Mouse (Mus musculus): ENCODE data around the gene Mnat1. TPM values are rescaled to one million over a fixed set of nuclear protein-coding genes. Genes with fewer than 3 reads are reported as not detected.
"Not testable (repeated sequence)": the region's sequence is repeated elsewhere in the genome, so short reads cannot be mapped to it uniquely, and the experiment has no call there.

Mnat1 gene
- total RNA-seq, 4 experiments from 2014 or later = 21.1 to 29.8 (median 24.7) TPM

- DNase-seq = not testable (repeated sequence)
Measured at GRCm38 (mm10) chr12:73151038-73151437, 27.5 kb downstream of the Mnat1 start.

- no peak for DNase-seq
Measured at GRCm38 (mm10) chr12:73154150-73154549, 30.6 kb downstream of the Mnat1 start.

- DNase-seq = no peak
Measured at GRCm38 (mm10) chr12:73160341-73160740, 36.8 kb downstream of the Mnat1 start.

GRCm38 (mm10) chr12:73162408-73163181 is 39.1 kb downstream of the Mnat1 start:
- DNase-seq = peak; percentile 34

- no peak for DNase-seq
Measured at GRCm38 (mm10) chr12:73170794-73171193, 47.3 kb downstream of the Mnat1 start.

- no peak for DNase-seq
Measured at GRCm38 (mm10) chr12:73183896-73184295, 60.4 kb downstream of the Mnat1 start.

- DNase-seq = no peak
Measured at GRCm38 (mm10) chr12:73197363-73197762, 73.8 kb downstream of the Mnat1 start.

- no peak for DNase-seq
Measured at GRCm38 (mm10) chr12:73198451-73198850, 74.9 kb downstream of the Mnat1 start.

GRCm38 (mm10) chr12:73199375-73199774 is 75.9 kb downstream of the Mnat1 start:
- no peak for DNase-seq

GRCm38 (mm10) chr12:73201587-73201986 is 78.1 kb downstream of the Mnat1 start:
- peak; percentile 12 for DNase-seq

GRCm38 (mm10) chr12:73205710-73206649 is 82.5 kb downstream of the Mnat1 start:
- DNase-seq = peak; percentile 62

GRCm38 (mm10) chr12:73207008-73207407 is 83.5 kb downstream of the Mnat1 start:
- DNase-seq = no peak

GRCm38 (mm10) chr12:73207461-73207860 is 83.9 kb downstream of the Mnat1 start:
- DNase-seq = no peak

GRCm38 (mm10) chr12:73208518-73208917 is 85.0 kb downstream of the Mnat1 start:
- no peak for DNase-seq

GRCm38 (mm10) chr12:73209117-73209516 is 85.6 kb downstream of the Mnat1 start:
- DNase-seq = no peak

- DNase-seq = no peak
Measured at GRCm38 (mm10) chr12:73210454-73210853, 86.9 kb downstream of the Mnat1 start.

GRCm38 (mm10) chr12:73215773-73216172 is 92.3 kb downstream of the Mnat1 start:
- DNase-seq = no peak

- no peak for DNase-seq
Measured at GRCm38 (mm10) chr12:73218632-73219031, 95.1 kb downstream of the Mnat1 start.

GRCm38 (mm10) chr12:73221235-73221634 is 97.7 kb downstream of the Mnat1 start:
- DNase-seq = no peak

GRCm38 (mm10) chr12:73223872-73224271 is 100.4 kb downstream of the Mnat1 start:
- no peak for DNase-seq

- DNase-seq = no peak
Measured at GRCm38 (mm10) chr12:73228427-73228826, 104.9 kb downstream of the Mnat1 start.

GRCm38 (mm10) chr12:73230196-73230595 is 106.7 kb downstream of the Mnat1 start:
- no peak for DNase-seq

GRCm38 (mm10) chr12:73231552-73231951 is 108.0 kb downstream of the Mnat1 start:
- no peak for DNase-seq
